Mouse (Mus musculus): Measurements from ENCODE around the gene Sfta2. TPM values are rescaled to one million over a fixed set of nuclear protein-coding genes. Genes with fewer than 3 reads are reported as not detected.

Sfta2 gene
- polyA plus RNA-seq, 1 experiment from 2014 or later = 0.51 TPM

- no peak overlapping the region for H3K4me2 ChIP-seq (ENCODE audit: low read length)
- 8% methylated on average over 4 of the region's 4 CpGs for WGBS
- no peak overlapping the region for H3K9ac ChIP-seq (ENCODE audit: low read length)
- no peaks in the 10 kb centered on the region for H3K36me3 ChIP-seq (ENCODE audit: control insufficient read depth, insufficient read depth, low read length)
- H3K27ac ChIP-seq (ENCODE audit: low read depth, low read length) = no peak overlapping the region
- no peaks in the 10 kb centered on the region for H3K4me1 ChIP-seq (ENCODE audit: control insufficient read depth, insufficient read depth, low read length)
- ATAC-seq (no peak), DNase-seq (ENCODE audit: low spot score) (no peak)
- no peaks in the 10 kb centered on the region for H3K9me3 ChIP-seq (replicated peaks; ENCODE audit: control insufficient read depth, low read length)
- H3K4me3 ChIP-seq (ENCODE audit: low read depth, low read length) = no peak overlapping the region
- no peaks in the 10 kb centered on the region for H3K27me3 ChIP-seq (replicated peaks; ENCODE audit: control insufficient read depth, insufficient read depth, low read length)
Observed at GRCm38 (mm10) chr17:35588387-35588786, 13.0 kb upstream of the Sfta2 start.

GRCm38 (mm10) chr17:35590410-35591218, 10.7 kb upstream of the Sfta2 start:
- peak; percentile 82 for ATAC-seq
- no peaks in the 10 kb centered on the region for H3K27me3 ChIP-seq (replicated peaks; ENCODE audit: control insufficient read depth, insufficient read depth, low read length)
- no peaks in the 10 kb centered on the region for H3K9me3 ChIP-seq (replicated peaks; ENCODE audit: control insufficient read depth, low read length)
- WGBS = 65% methylated on average over 21 of the region's 21 CpGs
- no peak overlapping the region for H3K27ac ChIP-seq (ENCODE audit: low read depth, low read length)
- no peaks in the 10 kb centered on the region for H3K4me1 ChIP-seq (ENCODE audit: control insufficient read depth, insufficient read depth, low read length)
- no peaks in the 10 kb centered on the region for H3K36me3 ChIP-seq (ENCODE audit: control insufficient read depth, insufficient read depth, low read length)
- H3K4me2 ChIP-seq (ENCODE audit: low read length) = no peak overlapping the region
- no peak overlapping the region for H3K4me3 ChIP-seq (ENCODE audit: low read depth, low read length)
- peak; percentile 89 for DNase-seq (ENCODE audit: low spot score)
- no peak overlapping the region for H3K9ac ChIP-seq (ENCODE audit: low read length)

GRCm38 (mm10) chr17:35591219-35591578, 10.2 kb upstream of the Sfta2 start:
- Histone ChIP-seq H3K4me3 (ENCODE audit: low read depth, low read length) (no peak overlapping the region), H3K9ac (ENCODE audit: low read length) (no peak overlapping the region), H3K4me2 (ENCODE audit: low read length) (no peak overlapping the region), H3K27ac (ENCODE audit: low read depth, low read length) (no peak overlapping the region), H3K27me3 (replicated peaks; ENCODE audit: control insufficient read depth, insufficient read depth, low read length) (no peaks in the 10 kb centered on the region), H3K9me3 (replicated peaks; ENCODE audit: control insufficient read depth, low read length) (no peaks in the 10 kb centered on the region), H3K4me1 (ENCODE audit: control insufficient read depth, insufficient read depth, low read length) (no peaks in the 10 kb centered on the region), H3K36me3 (ENCODE audit: control insufficient read depth, insufficient read depth, low read length) (no peaks in the 10 kb centered on the region)
- ATAC-seq = no peak
- DNase-seq (ENCODE audit: low spot score) = no peak
- 79% methylated on average over 7 of the region's 7 CpGs for WGBS

- no peak overlapping the region for H3K27ac ChIP-seq (ENCODE audit: low read depth, low read length)
- no peaks in the 10 kb centered on the region for H3K36me3 ChIP-seq (ENCODE audit: control insufficient read depth, insufficient read depth, low read length)
- no peaks in the 10 kb centered on the region for H3K9me3 ChIP-seq (replicated peaks; ENCODE audit: control insufficient read depth, low read length)
- 94% methylated on average over 15 of the region's 15 CpGs for WGBS
- ATAC-seq (no peak), DNase-seq (ENCODE audit: low spot score) (no peak)
- no peaks in the 10 kb centered on the region for H3K27me3 ChIP-seq (replicated peaks; ENCODE audit: control insufficient read depth, insufficient read depth, low read length)
- H3K4me1 ChIP-seq (ENCODE audit: control insufficient read depth, insufficient read depth, low read length) = no peaks in the 10 kb centered on the region
- H3K9ac ChIP-seq (ENCODE audit: low read length) = no peak overlapping the region
- no peak overlapping the region for H3K4me2 ChIP-seq (ENCODE audit: low read length)
- H3K4me3 ChIP-seq (ENCODE audit: low read depth, low read length) = no peak overlapping the region
Observed at GRCm38 (mm10) chr17:35591731-35592130, 9.6 kb upstream of the Sfta2 start.

- ATAC-seq (no peak), DNase-seq (ENCODE audit: low spot score) (no peak)
- H3K36me3 ChIP-seq (ENCODE audit: control insufficient read depth, insufficient read depth, low read length) = no peaks in the 10 kb centered on the region
- no peak overlapping the region for H3K9ac ChIP-seq (ENCODE audit: low read length)
- no peak overlapping the region for H3K4me2 ChIP-seq (ENCODE audit: low read length)
- no peaks in the 10 kb centered on the region for H3K27me3 ChIP-seq (replicated peaks; ENCODE audit: control insufficient read depth, insufficient read depth, low read length)
- H3K4me1 ChIP-seq (ENCODE audit: control insufficient read depth, insufficient read depth, low read length) = no peaks in the 10 kb centered on the region
- WGBS = 87% methylated on average over 9 of the region's 9 CpGs
- H3K9me3 ChIP-seq (replicated peaks; ENCODE audit: control insufficient read depth, low read length) = no peaks in the 10 kb centered on the region
- H3K4me3 ChIP-seq (ENCODE audit: low read depth, low read length) = no peak overlapping the region
- H3K27ac ChIP-seq (ENCODE audit: low read depth, low read length) = no peak overlapping the region
Observed at GRCm38 (mm10) chr17:35592131-35592530, 9.2 kb upstream of the Sfta2 start.

GRCm38 (mm10) chr17:35593786-35594185, 7.6 kb upstream of the Sfta2 start:
- 37% methylated on average over 4 of the region's 4 CpGs for WGBS
- Histone ChIP-seq H3K4me2 (ENCODE audit: low read length) (no peak overlapping the region), H3K9ac (ENCODE audit: low read length) (no peak overlapping the region), H3K4me3 (ENCODE audit: low read depth, low read length) (no peak overlapping the region), H3K27ac (ENCODE audit: low read depth, low read length) (no peak overlapping the region), H3K36me3 (ENCODE audit: control insufficient read depth, insufficient read depth, low read length) (no peaks in the 10 kb centered on the region), H3K9me3 (replicated peaks; ENCODE audit: control insufficient read depth, low read length) (no peaks in the 10 kb centered on the region), H3K27me3 (replicated peaks; ENCODE audit: control insufficient read depth, insufficient read depth, low read length) (no peaks in the 10 kb centered on the region), H3K4me1 (ENCODE audit: control insufficient read depth, insufficient read depth, low read length) (no peaks in the 10 kb centered on the region)
- DNase-seq (ENCODE audit: low spot score) (no peak), ATAC-seq (no peak)

- Histone ChIP-seq H3K4me3 (ENCODE audit: low read depth, low read length) (no peak overlapping the region), H3K9ac (ENCODE audit: low read length) (no peak overlapping the region), H3K36me3 (ENCODE audit: control insufficient read depth, insufficient read depth, low read length) (no peaks in the 10 kb centered on the region), H3K9me3 (replicated peaks; ENCODE audit: control insufficient read depth, low read length) (no peaks in the 10 kb centered on the region), H3K27me3 (replicated peaks; ENCODE audit: control insufficient read depth, insufficient read depth, low read length) (no peaks in the 10 kb centered on the region), H3K27ac (ENCODE audit: low read depth, low read length) (no peak overlapping the region), H3K4me1 (ENCODE audit: control insufficient read depth, insufficient read depth, low read length) (no peaks in the 10 kb centered on the region), H3K4me2 (ENCODE audit: low read length) (no peak overlapping the region)
- ATAC-seq (no peak), DNase-seq (ENCODE audit: low spot score) (no peak)
- 88% methylated on average over 7 of the region's 7 CpGs for WGBS
Observed at GRCm38 (mm10) chr17:35594456-35594855, 6.9 kb upstream of the Sfta2 start.

- Histone ChIP-seq H3K4me1 (ENCODE audit: control insufficient read depth, insufficient read depth, low read length) (no peaks in the 10 kb centered on the region), H3K27me3 (replicated peaks; ENCODE audit: control insufficient read depth, insufficient read depth, low read length) (no peaks in the 10 kb centered on the region), H3K4me3 (ENCODE audit: low read depth, low read length) (no peak overlapping the region), H3K27ac (ENCODE audit: low read depth, low read length) (no peak overlapping the region), H3K36me3 (ENCODE audit: control insufficient read depth, insufficient read depth, low read length) (no peaks in the 10 kb centered on the region), H3K4me2 (ENCODE audit: low read length) (no peak overlapping the region), H3K9me3 (replicated peaks; ENCODE audit: control insufficient read depth, low read length) (no peaks in the 10 kb centered on the region), H3K9ac (ENCODE audit: low read length) (no peak overlapping the region)
- ATAC-seq = no peak
- 97% methylated on average over 3 of the region's 3 CpGs for WGBS
- no peak for DNase-seq (ENCODE audit: low spot score)
Observed at GRCm38 (mm10) chr17:35597399-35597798, 4.0 kb upstream of the Sfta2 start.

GRCm38 (mm10) chr17:35601736-35602354, 496 bp downstream of the Sfta2 start:
- no peak for ATAC-seq
- WGBS = 61% methylated on average over 8 of the region's 8 CpGs

More at GRCm38 (mm10) chr17:35601736-35602354, 496 bp downstream of the Sfta2 start:
- DNase-seq (ENCODE audit: low spot score) = no peak
- Histone ChIP-seq H3K4me2 (ENCODE audit: low read length) (no peak overlapping the region), H3K4me3 (ENCODE audit: low read depth, low read length) (no peak overlapping the region), H3K27me3 (replicated peaks; ENCODE audit: control insufficient read depth, insufficient read depth, low read length) (no peaks in the 10 kb centered on the region), H3K36me3 (ENCODE audit: control insufficient read depth, insufficient read depth, low read length) (no peaks in the 10 kb centered on the region), H3K27ac (ENCODE audit: low read depth, low read length) (no peak overlapping the region), H3K9ac (ENCODE audit: low read length) (no peak overlapping the region), H3K4me1 (ENCODE audit: control insufficient read depth, insufficient read depth, low read length) (no peaks in the 10 kb centered on the region), H3K9me3 (replicated peaks; ENCODE audit: control insufficient read depth, low read length) (no peaks in the 10 kb centered on the region)

Data from forebrain, embryonic 14.5 days (tissue).